Mouse (Mus musculus): ENCODE data around the gene Pknox1. TPM values are rescaled to one million over a fixed set of nuclear protein-coding genes. Genes with fewer than 3 reads are reported as not detected.
"Not testable (repeated sequence)": the region's sequence is repeated elsewhere in the genome, so short reads cannot be mapped to it uniquely, and the experiment has no call there.

Gene Pknox1
- polyA plus RNA-seq, 1 experiment from 2014 or later, result 16.7 TPM

DNA sequence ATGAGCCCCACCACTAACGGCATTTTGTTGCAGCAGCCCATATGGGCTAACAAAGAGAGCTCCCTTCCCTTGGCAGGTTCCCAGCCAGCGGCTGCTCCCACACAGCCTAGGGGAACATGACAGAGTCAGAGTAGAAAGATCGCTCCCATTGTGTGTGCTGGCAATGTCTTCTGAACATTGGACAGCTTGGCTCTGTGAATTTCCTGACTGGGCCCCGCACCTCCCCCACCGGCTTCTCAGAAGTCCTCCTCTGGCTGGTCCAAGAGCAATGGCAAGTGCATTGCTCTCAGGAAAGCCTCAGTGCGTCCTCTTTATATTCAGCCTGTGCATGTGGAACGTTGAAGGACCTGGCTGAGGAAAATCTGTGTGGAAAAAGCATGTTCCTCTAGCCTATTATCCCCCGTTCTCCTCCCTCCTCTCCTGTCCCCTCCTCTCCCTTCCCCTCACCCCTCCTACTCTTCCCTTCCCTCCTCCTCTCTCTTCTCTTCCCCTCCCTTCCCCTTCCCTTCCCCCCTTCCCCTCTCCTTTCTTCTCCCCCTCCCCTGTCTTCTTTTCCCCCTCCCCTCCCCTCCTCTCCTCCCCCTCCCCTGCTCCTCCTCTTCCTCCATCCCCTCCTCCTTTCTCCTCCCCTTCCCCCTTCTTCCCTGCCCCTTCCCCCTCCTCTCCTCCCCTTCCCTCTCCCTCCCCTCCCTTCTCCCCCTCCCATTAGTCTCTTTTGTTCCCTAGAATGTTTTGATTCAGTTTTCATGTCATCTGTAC, 28.5 kb upstream of the Pknox1 start:
- ATAC-seq, result no peak
- Histone ChIP-seq H3K4me1 (no peaks in the 10 kb centered on the region), H3K27me3 (replicated peaks) (no peaks in the 10 kb centered on the region), H3K4me2 (no peak overlapping the region), H3K27ac (no peak overlapping the region), H3K4me3 (no peak overlapping the region), H3K36me3 (peaks cover 13% of the 10 kb centered on the region), H3K9ac (no peak overlapping the region), H3K9me3 (replicated peaks) (no peaks in the 10 kb centered on the region)
- 28% methylated on average over 8 of the region's 8 CpGs for WGBS (ENCODE audit: insufficient replicate concordance)

DNA sequence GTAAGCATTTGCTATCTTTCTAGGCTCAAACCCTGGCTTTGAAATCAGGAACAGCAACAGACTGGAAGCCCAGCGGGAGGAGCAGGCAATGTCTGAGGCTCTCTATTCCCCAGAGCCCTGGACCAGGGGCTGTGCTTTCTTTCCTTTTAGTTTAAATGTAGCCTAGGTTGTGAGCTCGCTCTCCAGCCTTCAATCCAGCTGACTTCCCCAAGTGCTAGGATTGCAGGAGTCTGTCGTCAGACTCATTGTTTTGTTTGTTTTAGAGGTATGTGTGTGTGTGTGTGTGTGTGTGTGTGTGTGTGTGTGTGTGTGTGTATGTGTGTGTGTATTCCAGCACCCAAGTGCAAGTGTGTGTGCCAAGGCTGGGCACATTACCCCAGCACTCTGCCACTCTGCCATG, 24.4 kb upstream of the Pknox1 start:
- Histone ChIP-seq H3K9ac (no peak overlapping the region), H3K4me3 (no peak overlapping the region), H3K4me2 (no peak overlapping the region), H3K36me3 (no peaks in the 10 kb centered on the region), H3K27ac (no peak overlapping the region), H3K4me1 (no peaks in the 10 kb centered on the region), H3K9me3 (replicated peaks) (no peaks in the 10 kb centered on the region), H3K27me3 (replicated peaks) (no peaks in the 10 kb centered on the region)
- 40% methylated on average over 3 of the region's 3 CpGs for WGBS (ENCODE audit: insufficient replicate concordance)
- no peak for ATAC-seq

DNA sequence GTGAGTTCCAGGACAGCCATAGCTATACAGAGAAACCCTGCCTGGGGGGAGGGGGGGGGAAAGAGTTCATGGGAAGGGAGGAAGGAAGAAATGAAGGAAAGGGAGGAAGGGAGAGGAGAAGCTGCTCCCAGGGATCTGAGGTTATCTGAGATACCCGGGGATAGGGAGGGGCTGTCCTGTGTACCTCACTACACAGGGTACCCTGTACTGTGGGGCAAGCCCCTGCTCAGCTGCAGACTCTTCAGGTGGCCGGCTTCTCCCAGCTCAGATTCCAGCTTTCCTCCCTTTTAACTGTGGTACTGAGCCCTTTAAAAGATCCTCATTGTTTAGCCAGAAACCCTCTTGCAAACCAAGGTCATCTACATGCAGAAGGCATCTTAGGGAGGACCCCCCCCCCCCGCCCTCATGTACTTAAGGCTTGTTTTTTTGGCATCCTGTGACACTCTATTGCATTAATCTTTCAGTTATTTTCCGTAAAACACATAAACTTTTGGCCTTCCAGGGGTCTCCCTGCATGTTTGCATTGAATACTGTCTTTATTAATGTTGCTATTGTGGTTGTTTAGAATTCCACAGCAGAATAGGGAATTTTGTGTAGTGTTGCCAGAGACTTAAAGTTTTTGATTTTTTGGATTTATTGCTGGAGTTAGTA, 23.6 kb upstream of the Pknox1 start:
- H3K9me3 ChIP-seq (replicated peaks), result no peaks in the 10 kb centered on the region
- H3K4me3 ChIP-seq, result no peak overlapping the region
- H3K4me2 ChIP-seq, result no peak overlapping the region
- no peak overlapping the region for H3K27ac ChIP-seq
- H3K9ac ChIP-seq, result no peak overlapping the region
- 64% methylated on average over 4 of the region's 4 CpGs for WGBS (ENCODE audit: insufficient replicate concordance)
- ATAC-seq, result no peak
- H3K36me3 ChIP-seq, result no peaks in the 10 kb centered on the region
- H3K4me1 ChIP-seq, result no peaks in the 10 kb centered on the region
- H3K27me3 ChIP-seq (replicated peaks), result no peaks in the 10 kb centered on the region

DNA sequence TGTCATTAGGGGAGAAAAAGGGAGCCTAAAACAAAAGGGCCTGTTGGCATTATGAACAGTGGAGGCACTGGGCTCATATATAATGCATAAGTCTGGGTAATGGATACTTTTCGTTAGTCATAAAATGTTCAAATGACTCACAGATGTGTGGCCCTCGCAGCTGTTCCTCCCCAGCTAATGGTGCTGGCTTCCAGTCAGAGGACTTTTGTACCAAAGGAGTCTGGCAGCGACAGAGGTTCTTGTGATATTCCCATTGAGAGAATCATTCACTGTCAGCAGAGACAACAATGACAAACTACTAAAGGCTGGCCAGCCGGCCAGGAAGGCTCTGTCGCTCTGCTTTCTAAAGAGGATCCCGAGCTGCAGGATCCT, 23.1 kb upstream of the Pknox1 start:
- H3K27ac ChIP-seq, result no peak overlapping the region
- no peak for ATAC-seq

GRCm38 (mm10) chr17:31543574-31543973, 21.0 kb upstream of the Pknox1 start:
- Histone ChIP-seq H3K36me3 (no peaks in the 10 kb centered on the region), H3K4me1 (no peaks in the 10 kb centered on the region), H3K4me2 (no peak overlapping the region), H3K27ac (no peak overlapping the region), H3K9ac (no peak overlapping the region), H3K27me3 (replicated peaks) (no peaks in the 10 kb centered on the region), H3K4me3 (no peak overlapping the region), H3K9me3 (replicated peaks) (no peaks in the 10 kb centered on the region)
- no peak for ATAC-seq
- WGBS (ENCODE audit: insufficient replicate concordance), result 41% methylated on average over 6 of the region's 6 CpGs

More for the DNA sequence above, 23.1 kb upstream of the Pknox1 start:
- Histone ChIP-seq H3K4me1 (no peaks in the 10 kb centered on the region), H3K27me3 (replicated peaks) (no peaks in the 10 kb centered on the region), H3K9me3 (replicated peaks) (no peaks in the 10 kb centered on the region), H3K4me3 (no peak overlapping the region), H3K36me3 (no peaks in the 10 kb centered on the region), H3K9ac (no peak overlapping the region), H3K4me2 (no peak overlapping the region)
- WGBS (ENCODE audit: insufficient replicate concordance), result 54% methylated on average over 6 of the region's 6 CpGs

GRCm38 (mm10) chr17:31546444-31547196, 17.9 kb upstream of the Pknox1 start:
- Histone ChIP-seq H3K4me2 (no peak overlapping the region), H3K27ac (no peak overlapping the region), H3K4me3 (no peak overlapping the region), H3K27me3 (replicated peaks) (no peaks in the 10 kb centered on the region), H3K9me3 (replicated peaks) (no peaks in the 10 kb centered on the region), H3K4me1 (no peaks in the 10 kb centered on the region), H3K9ac (no peak overlapping the region), H3K36me3 (no peaks in the 10 kb centered on the region)
- 75% methylated on average over 9 of the region's 9 CpGs for WGBS (ENCODE audit: insufficient replicate concordance)
- ATAC-seq, result no peak

- WGBS (ENCODE audit: insufficient replicate concordance), result 69% methylated on average over 3 of the region's 3 CpGs
- Histone ChIP-seq H3K36me3 (no peaks in the 10 kb centered on the region), H3K4me2 (no peak overlapping the region), H3K9ac (no peak overlapping the region), H3K4me1 (no peaks in the 10 kb centered on the region), H3K4me3 (no peak overlapping the region), H3K27ac (no peak overlapping the region), H3K27me3 (replicated peaks) (no peaks in the 10 kb centered on the region), H3K9me3 (replicated peaks) (no peaks in the 10 kb centered on the region)
- ATAC-seq, result no peak
Measured at GRCm38 (mm10) chr17:31547974-31548373, 16.6 kb upstream of the Pknox1 start.

GRCm38 (mm10) chr17:31549389-31549788, 15.1 kb upstream of the Pknox1 start:
- no peaks in the 10 kb centered on the region for H3K27me3 ChIP-seq (replicated peaks)
- H3K4me2 ChIP-seq, result no peak overlapping the region
- ATAC-seq, result no peak
- 60% methylated on average over 8 of the region's 8 CpGs for WGBS (ENCODE audit: insufficient replicate concordance)
- H3K9me3 ChIP-seq (replicated peaks), result no peaks in the 10 kb centered on the region
- H3K4me3 ChIP-seq, result no peak overlapping the region
- H3K4me1 ChIP-seq, result no peaks in the 10 kb centered on the region
- H3K9ac ChIP-seq, result no peak overlapping the region
- no peaks in the 10 kb centered on the region for H3K36me3 ChIP-seq
- no peak overlapping the region for H3K27ac ChIP-seq

- not testable (repeated sequence) for H3K4me3 ChIP-seq; ATAC-seq; H3K9ac ChIP-seq; H3K27me3 ChIP-seq (replicated peaks); H3K4me1 ChIP-seq; H3K36me3 ChIP-seq; H3K9me3 ChIP-seq (replicated peaks); H3K4me2 ChIP-seq; H3K27ac ChIP-seq
- WGBS (ENCODE audit: insufficient replicate concordance), result 89% methylated on average over 23 of the region's 23 CpGs
Measured at GRCm38 (mm10) chr17:31552601-31553000, 11.9 kb upstream of the Pknox1 start.

DNA sequence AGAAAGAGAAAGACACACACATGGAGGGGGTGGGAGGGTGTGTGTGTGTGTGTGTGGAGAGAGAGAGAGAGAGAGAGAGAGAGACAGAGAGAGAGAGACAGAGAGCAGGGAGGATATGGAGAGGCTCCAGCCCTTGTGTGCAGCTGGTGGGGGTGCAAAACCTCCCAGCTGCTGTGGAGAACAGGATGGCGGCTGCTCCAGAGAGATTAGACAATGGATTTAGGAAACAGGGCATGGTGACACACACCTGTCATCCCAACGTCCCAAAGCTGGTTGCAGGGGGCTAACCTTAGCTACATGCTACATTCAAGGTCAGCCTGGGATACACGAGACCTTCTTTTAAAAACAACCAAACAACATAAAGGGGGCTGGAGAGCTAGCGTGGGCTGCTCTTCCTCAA, 8.3 kb upstream of the Pknox1 start:
- Histone ChIP-seq H3K4me3 (no peak overlapping the region), H3K36me3 (no peaks in the 10 kb centered on the region), H3K4me2 (no peak overlapping the region), H3K27ac (no peak overlapping the region), H3K9me3 (replicated peaks) (no peaks in the 10 kb centered on the region), H3K27me3 (replicated peaks) (no peaks in the 10 kb centered on the region), H3K4me1 (no peaks in the 10 kb centered on the region), H3K9ac (no peak overlapping the region)
- WGBS (ENCODE audit: insufficient replicate concordance), result 61% methylated on average over 4 of the region's 4 CpGs
- no peak for ATAC-seq

GRCm38 (mm10) chr17:31557124-31557880, 7.2 kb upstream of the Pknox1 start:
- 69% methylated on average over 11 of the region's 11 CpGs for WGBS (ENCODE audit: insufficient replicate concordance)
- Histone ChIP-seq H3K27me3 (replicated peaks) (no peaks in the 10 kb centered on the region), H3K4me1 (no peaks in the 10 kb centered on the region), H3K9ac (no peak overlapping the region), H3K27ac (no peak overlapping the region), H3K4me2 (no peak overlapping the region), H3K9me3 (replicated peaks) (no peaks in the 10 kb centered on the region), H3K4me3 (no peak overlapping the region), H3K36me3 (no peaks in the 10 kb centered on the region)
- ATAC-seq, result no peak

Measured in liver, embryonic 12.5 days (tissue).